Mouse (Mus musculus) brain, embryonic 18.5 days (tissue): ENCODE data around the gene C1qb.

Experiments used
- DNase-seq: peaks from one replicate; pipeline ENCODE4 v3.0.0-alpha.2; 2012; ENCODE audit warnings: low read depth, low spot score

C1qb gene

GRCm38 (mm10) chr4:136886101-136886500 lies at the start of gene C1qb:
Gene C1qb, minus strand, starts transcription at chr4:136886187.
- no peak for DNase-seq

- no peak for DNase-seq
Measured at GRCm38 (mm10) chr4:136934746-136935613, 49.0 kb upstream of the C1qb start.

- no peak for DNase-seq
Measured at GRCm38 (mm10) chr4:136930474-136930873, 44.5 kb upstream of the C1qb start.

- DNase-seq = no peak
Measured at GRCm38 (mm10) chr4:136928928-136929327, 42.9 kb upstream of the C1qb start.

GRCm38 (mm10) chr4:136925804-136926203 lies 39.8 kb upstream of the C1qb start:
- no peak for DNase-seq

GRCm38 (mm10) chr4:136924529-136924928 lies 38.5 kb upstream of the C1qb start:
- no peak for DNase-seq

GRCm38 (mm10) chr4:136919526-136919925 lies 33.5 kb upstream of the C1qb start:
- DNase-seq = no peak

- DNase-seq = no peak
Measured at GRCm38 (mm10) chr4:136918834-136919233, 32.8 kb upstream of the C1qb start.

- no peak for DNase-seq
Measured at GRCm38 (mm10) chr4:136917165-136917524, 31.2 kb upstream of the C1qb start.

GRCm38 (mm10) chr4:136916359-136917164 lies 30.6 kb upstream of the C1qb start:
- DNase-seq = no peak

GRCm38 (mm10) chr4:136912841-136913240 lies 26.9 kb upstream of the C1qb start:
- DNase-seq = no peak

- no peak for DNase-seq
Measured at GRCm38 (mm10) chr4:136911804-136912203, 25.8 kb upstream of the C1qb start.

GRCm38 (mm10) chr4:136911211-136911646 lies 25.2 kb upstream of the C1qb start:
- DNase-seq = no peak

GRCm38 (mm10) chr4:136907809-136908208 lies 21.8 kb upstream of the C1qb start:
- DNase-seq = no peak

- no peak for DNase-seq
Measured at GRCm38 (mm10) chr4:136907033-136907432, 21.0 kb upstream of the C1qb start.

- no peak for DNase-seq
Measured at GRCm38 (mm10) chr4:136904767-136905539, 19.0 kb upstream of the C1qb start.

GRCm38 (mm10) chr4:136899154-136899553 lies 13.2 kb upstream of the C1qb start:
- no peak for DNase-seq

GRCm38 (mm10) chr4:136898637-136899036 lies 12.7 kb upstream of the C1qb start, which contains the start of gene C1qa:
Gene C1qa, minus strand, starts transcription at chr4:136898803.
- no peak for DNase-seq

- no peak for DNase-seq
Measured at GRCm38 (mm10) chr4:136898084-136898598, 12.2 kb upstream of the C1qb start.

- DNase-seq = no peak
Measured at GRCm38 (mm10) chr4:136896461-136896860, 10.5 kb upstream of the C1qb start.

GRCm38 (mm10) chr4:136895861-136896260 lies 9.9 kb upstream of the C1qb start:
- DNase-seq = no peak

- no peak for DNase-seq
Measured at GRCm38 (mm10) chr4:136894821-136895220, 8.8 kb upstream of the C1qb start.
